Mouse (Mus musculus) kidney, adult 18-20 months (tissue): ENCODE results near the gene Cfap73.
A peak's percentile ranks its signal among the peaks of the same experiment; 100 is the strongest.

Experiments
- DNase-seq: peaks from one replicate; pipeline ENCODE4 v3.0.0; 2021

Cfap73 gene

DNA sequence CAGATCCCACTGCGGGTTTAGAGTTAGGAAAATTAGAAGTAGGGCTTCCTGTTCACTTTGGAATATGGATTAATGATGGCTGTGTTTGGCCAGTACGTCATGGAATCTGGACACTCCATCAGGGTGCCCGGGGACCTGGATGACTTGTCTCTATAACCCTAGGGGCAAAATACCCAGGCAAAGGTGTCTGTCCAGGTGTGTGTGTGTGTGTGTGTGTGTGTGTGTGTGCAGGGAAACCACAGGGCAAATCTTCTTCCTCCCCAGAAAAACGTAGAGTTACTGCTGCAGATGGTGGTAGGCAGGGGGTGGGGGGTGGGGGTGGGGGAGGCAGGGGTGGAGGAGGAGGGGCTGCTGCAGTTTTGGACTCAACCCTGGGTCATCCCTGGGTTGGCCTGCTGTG lies 13.3 kb upstream of the Cfap73 start:
- DNase-seq: no peak

- DNase-seq: peak; percentile 61
These were observed 11.8 kb upstream of the Cfap73 start for GRCm38 (mm10) chr5:120645851-120646250.

GRCm38 (mm10) chr5:120644227-120644626 lies 10.2 kb upstream of the Cfap73 start:
- no peak for DNase-seq

- DNase-seq: peak; percentile 43
These were observed 9.5 kb upstream of the Cfap73 start for GRCm38 (mm10) chr5:120643365-120644085.

GRCm38 (mm10) chr5:120640094-120640493 lies 6.1 kb upstream of the Cfap73 start:
- no peak for DNase-seq

DNA sequence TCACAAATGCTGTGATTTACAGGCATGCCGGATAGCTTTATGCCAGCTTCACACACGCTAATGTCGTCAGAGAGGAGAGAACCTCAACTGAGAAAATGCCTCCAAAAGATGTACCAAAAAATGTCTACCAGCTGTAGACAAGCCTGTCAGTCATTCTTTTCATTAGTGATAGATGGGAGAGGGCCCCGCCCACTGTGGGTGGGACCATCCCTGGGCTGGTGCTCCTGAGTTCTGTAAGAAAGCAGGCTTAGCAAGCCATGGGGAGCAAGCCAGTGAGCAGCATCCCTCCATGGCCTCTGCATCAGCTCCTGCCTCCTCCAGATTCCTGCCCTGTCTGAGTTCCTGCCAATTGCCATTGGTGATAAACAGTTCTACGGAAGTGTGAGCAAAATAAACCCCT lies 1.6 kb upstream of the Cfap73 start:
- no peak for DNase-seq

DNA sequence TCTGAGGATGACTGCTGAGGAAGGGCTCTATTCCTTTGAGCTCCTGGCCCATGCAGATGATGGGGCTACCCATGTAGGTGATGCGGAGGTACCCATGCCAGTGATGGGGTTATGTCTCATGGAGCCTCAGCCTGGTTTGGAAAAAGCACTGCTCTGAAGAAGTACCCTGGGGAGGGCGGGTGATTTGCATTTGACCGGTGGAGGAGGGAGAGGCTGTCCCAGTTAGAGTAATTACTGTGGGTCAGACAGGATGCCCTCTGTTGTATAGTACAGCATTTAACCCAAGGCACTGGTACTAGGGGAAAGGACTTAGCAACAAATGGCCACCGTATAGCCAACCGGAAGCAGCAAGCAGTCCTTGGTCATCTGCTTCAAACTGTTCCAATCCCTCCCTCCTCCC lies 825 bp upstream of the Cfap73 start:
- no peak for DNase-seq

DNA sequence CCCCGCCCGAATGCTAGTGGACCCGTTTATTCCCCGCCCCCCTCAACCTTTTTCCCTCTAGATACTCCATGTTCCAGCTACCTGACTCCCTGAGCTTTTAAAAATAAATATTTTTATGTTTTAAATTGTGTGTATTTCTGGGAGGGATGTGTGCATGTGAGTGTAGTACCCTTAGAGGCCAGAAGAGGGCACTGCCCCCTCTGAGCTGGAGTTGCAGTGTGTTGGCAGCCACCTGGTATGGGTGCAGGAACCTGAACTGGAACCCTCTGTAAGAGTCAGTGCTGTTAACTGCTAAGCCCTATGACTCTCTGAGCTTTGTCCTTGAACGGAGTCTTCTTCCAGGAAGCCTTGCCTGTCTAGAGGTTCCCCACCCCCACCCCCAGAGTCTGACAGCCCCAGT lies 2.1 kb downstream of the Cfap73 start:
- DNase-seq: no peak

DNA sequence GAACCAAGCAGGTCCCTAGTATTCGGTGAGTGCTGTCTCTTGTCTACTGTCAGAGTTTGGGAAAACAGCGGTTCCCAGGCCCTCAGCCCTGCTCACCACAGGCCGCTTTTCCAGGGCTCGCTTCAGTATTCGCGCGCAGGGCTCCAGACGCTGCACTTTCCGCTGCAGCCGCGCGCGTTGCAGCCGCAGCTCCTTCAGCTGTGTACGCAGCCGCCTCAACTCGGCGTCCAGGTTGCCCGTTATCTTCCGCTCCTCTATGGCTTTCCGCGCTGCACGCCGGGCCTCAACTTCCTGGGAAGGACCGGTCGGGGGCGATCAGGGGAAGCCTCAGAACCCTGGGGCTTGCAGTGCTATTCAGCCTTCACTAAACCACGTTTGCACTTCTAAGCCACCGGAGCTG lies 2.9 kb downstream of the Cfap73 start:
- no peak for DNase-seq

DNA sequence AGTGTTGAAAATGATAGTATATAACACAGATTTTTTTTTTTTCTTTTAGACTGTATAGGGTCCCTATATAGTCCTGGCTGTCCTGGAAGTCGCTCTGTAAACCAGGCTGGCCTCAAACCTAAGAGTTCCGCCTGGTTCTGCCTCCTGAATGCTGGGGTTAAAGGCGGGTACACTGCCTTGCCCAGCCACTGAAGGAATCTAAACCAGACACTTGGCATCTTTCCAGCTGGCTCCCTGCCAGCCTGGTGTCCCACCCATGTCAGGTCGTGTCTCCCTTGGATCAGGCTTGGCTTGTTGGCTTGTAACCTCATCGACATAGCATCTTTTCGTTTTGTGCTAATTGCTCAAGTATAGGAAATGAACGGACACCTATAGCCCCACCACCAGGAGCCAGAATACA lies 5.4 kb downstream of the Cfap73 start:
- no peak for DNase-seq

GRCm38 (mm10) chr5:120627515-120628300 lies 6.3 kb downstream of the Cfap73 start:
- no peak for DNase-seq

DNA sequence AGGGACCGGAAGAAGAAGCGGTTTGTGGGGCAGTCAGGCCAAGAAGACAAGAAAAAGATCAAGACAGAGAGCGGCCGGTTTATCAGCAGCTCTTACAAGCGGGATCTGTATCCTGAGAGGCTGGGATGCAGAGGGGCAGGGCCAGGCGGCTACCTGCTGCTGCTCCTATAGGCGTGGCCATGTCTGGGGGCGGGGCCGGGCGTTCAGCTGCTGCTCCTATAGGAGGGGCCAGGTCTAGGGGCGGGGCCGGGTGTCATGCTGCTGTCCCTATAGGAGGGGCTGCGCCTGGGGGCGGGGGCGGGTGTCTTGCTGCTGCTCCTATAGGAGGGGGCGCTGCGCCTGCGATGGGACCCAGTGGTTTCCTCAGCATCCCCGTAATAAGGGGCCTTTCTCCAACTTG lies 7.6 kb downstream of the Cfap73 start:
- DNase-seq: no peak

DNA sequence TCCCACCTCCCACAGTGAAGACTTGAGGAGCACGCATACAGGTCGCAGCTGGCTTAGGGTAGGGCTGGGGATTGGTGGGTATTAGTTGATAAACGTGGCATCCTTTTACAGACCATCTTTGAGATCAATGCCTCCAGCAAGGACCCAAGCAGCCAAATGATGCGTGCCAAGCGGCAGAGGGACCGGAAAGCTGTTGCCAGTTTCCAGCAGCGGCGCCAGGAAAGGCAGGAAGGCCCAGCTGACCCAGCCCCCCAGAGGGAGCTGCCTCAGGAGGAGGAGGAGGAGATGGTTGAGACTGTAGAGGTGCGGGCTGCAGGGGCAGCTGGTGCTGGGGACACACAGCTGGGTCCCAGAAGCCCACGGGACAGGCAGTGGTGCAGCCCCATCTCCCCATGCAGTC lies 9.6 kb downstream of the Cfap73 start:
- no peak for DNase-seq

DNA sequence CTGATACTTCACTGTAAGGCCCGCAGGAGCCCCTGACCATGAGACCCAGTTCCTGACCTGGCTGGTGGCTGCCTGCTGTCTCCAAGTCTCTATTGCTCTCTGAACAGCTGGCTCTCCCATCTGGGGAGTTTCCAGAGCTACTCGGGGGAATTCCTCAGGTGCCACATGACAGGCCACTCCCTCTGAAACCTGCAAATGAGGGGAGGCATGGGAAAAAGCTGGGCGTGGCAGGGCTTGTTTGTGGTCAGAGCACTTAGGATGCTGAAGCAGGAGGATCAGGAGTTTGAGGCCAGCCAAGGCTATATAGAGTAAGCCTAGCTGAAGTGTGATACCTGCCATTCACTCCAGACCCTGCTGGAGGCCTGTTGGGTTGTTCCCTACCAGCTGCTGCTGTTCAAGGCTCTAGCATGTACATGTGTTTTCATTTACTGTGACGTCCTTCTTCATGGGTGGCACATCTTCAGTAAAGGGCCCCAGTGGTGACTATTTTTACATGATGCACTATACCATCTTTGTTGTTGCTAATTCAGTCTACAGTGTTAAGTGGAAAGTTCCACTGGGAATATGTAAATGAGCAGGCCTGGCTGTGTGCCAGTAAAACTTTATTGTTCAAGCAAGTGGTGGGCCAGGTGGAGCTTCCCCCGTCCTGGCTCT lies 11.7 kb downstream of the Cfap73 start:
- no peak for DNase-seq

DNA sequence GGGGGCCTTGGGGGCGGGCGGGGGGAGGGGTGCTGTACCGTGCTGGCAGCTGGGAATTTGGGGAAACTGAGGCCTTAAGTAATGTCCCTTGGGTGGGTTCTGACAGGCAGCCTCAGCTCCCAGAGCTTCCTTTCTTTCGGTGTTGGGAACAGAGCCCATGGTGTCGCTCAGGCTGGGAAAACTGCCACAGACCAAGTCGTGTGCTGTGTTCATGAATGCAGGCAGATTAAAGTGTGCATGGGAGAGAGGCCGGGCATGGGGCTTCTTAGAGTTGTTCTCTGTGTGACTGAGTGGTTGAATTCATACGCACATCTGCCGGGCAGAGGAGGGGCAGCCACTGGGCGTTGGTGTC lies 12.2 kb downstream of the Cfap73 start:
- no peak for DNase-seq

DNA sequence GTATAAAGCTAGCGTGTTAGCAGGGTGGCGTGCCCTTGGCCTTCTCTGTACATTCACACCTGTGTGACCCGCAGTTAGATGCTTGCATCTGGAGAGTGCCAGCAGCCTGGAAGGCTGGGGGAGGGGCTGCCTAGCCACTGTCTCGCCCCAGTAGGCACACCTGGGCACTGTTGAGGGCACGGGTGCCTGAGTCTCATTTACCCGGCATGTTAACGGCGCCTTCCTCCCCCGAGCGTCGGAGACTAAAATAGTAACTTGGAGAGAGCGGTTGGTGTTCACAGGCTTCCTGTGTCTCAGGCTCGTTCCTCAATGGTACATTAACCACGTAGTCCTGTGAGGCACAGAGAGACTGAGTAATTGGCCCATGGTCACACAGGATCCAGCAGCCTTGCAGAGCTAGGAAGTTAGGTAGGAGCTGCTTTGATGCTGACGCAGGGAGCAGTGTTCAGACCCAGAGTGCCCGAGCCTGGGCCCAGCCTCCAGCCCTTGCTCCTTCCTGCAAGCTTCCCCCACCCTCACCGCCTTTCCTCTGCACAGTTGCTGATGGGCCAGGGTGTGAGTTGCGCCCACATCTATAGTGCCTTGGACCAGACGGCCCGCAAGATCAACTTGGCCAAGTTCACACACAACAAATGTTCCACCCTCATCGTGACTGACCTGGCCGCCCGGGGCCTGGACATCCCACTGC lies 12.8 kb downstream of the Cfap73 start:
- DNase-seq: peak; percentile 66

- DNase-seq: peak; percentile 85
These were observed 13.5 kb downstream of the Cfap73 start for GRCm38 (mm10) chr5:120620375-120621077.

DNA sequence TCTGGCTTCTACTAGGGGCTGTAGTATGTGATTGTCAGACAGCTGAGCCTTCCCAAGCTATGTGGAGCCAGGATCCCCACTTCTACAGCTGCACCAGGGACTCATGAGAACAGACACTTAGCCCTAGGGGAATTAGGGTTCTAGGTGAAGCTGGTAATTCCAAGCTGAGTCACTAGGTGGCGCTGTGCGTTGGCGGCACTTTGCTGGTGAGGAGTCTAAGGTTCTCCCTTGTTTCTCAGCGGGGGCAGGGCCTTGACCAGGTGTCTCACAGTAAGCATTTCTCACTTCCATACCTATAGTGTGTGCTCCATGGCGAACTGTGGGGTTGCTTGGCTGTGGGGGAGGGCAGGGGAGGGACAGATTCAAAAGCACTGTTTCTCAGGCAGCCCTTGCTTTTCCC lies 14.8 kb downstream of the Cfap73 start:
- peak; percentile 64 for DNase-seq

GRCm38 (mm10) chr5:120618778-120619177 lies 15.3 kb downstream of the Cfap73 start:
- DNase-seq: no peak

DNA sequence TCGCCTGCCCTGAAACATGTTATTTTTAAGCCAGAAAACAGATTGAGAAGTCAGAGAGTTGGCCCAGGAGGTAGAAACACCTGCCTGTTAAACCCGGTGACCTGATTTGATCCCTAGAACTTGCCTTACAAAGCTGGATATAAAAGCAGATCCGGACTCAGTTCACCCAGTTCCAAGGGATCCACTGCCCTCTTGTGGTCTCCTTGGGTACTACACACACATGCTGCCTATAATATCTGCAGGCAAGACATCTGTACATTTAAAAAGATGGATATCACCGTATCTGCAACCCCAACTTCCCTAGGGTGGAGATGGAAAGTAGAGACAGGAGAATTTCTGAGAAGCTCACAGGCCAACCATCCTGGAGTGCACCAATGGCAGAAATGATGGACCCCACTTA lies 18.1 kb downstream of the Cfap73 start:
- DNase-seq: no peak

- peak; percentile 100 for DNase-seq
These were observed 21.0 kb downstream of the Cfap73 start for GRCm38 (mm10) chr5:120612822-120613604.

DNA sequence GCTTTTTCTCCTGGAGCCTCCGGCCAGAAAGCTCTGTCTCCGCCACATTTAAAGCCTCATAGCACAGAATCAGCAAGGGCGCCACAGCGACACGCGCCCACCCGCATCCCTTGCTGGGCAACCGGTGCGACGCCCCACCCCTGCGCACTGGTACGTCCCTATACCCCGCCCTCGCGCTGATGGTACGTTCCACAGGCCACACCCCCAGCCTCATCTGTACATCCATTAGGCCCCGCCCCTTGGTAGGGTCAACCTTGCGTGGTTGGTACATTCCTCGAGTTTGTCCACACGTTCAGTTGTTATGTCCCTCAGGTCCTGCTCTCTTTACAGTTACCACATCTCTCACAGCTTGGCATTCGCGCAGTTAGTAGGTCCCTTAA lies 21.6 kb downstream of the Cfap73 start, which contains the start of the genes Rita1 and Ddx54:
Gene Rita1 (minus strand): TSS at position 148 of the 380 bp plus-strand sequence.
Gene Ddx54 (plus strand): TSS at position 298 of the 380 bp plus-strand sequence.
- peak; percentile 100 for DNase-seq
